Mouse (Mus musculus) ZHBTc4 (cell line): ENCODE results near the gene Tmtc1.
A peak's percentile ranks its signal among the peaks of the same experiment; 100 is the strongest.

Experiments
- DNase-seq: peaks from one replicate; pipeline ENCODE4 v3.0.0-alpha.2; 2011; ENCODE audit warnings: low read depth, low spot score

The Tmtc1 gene

DNA sequence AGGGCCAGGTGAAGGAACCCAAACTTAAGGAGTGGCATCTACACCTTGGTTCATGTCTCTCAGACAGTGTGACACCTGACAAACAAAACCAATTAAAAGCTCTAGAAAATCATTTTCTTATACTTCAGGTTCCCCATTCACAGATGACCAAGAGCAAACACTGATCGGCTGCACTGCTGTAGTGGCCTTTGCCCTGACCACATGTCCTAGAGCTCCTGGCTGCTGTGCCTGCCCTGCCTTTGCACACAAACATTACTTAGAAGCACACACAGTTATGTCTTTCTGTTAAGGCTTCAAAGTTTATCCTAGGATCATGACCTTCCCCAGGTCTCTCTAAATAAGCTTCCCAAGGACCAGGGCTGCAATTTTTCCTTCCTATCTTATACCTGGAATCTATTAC lies 199.4 kb downstream of the Tmtc1 start:
- no peak for DNase-seq

DNA sequence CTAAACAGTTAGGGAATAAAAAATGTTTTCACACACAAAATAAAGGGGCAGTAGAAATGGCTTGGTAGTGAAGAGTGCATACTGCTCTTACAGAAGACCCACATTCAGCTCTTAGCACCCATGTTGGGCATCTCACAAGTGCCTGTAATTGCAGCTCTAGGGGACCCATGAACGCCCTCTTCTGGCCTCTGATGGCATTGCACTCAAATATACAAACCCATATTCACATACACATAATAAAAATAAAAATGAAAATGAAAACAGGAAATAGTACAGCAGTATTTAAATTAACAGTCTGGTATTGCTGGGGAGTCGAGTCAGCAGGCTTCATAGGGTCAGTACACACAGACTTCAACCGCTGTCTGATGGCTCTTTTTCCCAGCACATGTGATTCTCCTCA lies 201.9 kb downstream of the Tmtc1 start:
- peak; percentile 30 for DNase-seq

DNA sequence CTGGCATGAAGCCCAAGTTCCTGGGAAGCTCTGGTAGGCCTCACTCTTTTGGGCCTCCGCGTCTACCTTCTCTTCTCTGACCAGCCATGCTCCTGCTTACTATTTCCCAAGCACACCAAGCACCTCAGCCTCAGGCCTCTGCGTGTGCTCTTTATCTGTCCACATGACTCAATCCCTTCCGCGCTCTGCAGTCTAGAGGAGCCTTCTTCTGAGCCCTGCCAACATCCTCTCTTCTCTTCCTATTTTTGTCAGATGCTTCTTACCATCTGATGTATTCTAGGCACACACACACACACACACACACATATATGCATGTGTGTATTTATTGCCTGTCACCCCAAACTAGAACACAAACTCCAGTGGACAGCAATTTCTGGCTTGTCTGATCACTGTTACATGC lies 202.5 kb downstream of the Tmtc1 start:
- DNase-seq: no peak

DNA sequence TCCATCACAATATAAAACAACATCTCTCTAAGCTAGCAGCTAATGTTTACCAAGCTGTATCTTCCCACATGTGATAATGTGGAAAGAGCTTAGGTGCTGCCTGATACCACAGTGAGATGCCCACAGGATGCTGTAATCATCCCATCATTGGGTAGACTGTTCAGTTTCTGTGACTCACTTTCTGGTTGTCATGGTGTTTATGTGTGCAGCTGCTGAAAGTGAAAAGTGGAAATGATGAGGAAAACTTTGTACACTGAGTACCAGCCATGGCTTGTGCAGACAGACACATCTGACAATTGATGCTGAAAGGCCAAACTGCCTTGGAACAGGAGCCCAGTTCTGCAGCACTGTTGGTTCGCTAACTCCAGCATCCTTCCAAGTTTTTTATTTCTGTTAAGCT lies 204.9 kb downstream of the Tmtc1 start:
- DNase-seq: no peak

DNA sequence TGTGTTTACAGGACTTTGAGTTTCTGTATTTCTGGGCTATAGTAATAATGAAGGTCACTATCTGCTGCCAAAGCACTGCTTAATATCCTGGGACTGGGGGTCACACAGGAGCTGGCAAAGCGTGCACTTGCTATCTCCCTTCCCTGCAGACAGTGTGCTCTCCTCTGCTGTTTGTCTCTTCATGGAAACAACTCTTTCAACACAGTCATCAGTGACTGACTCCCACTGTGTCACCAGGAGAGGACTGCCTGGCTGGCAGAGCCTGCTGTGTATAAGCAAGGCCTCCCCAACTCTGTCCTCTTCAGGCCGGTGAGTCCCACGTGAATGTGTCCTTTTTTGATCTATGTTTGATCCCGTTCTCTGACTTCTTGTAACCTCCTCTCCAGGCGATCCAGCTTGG lies 206.7 kb downstream of the Tmtc1 start:
- DNase-seq: no peak

DNA sequence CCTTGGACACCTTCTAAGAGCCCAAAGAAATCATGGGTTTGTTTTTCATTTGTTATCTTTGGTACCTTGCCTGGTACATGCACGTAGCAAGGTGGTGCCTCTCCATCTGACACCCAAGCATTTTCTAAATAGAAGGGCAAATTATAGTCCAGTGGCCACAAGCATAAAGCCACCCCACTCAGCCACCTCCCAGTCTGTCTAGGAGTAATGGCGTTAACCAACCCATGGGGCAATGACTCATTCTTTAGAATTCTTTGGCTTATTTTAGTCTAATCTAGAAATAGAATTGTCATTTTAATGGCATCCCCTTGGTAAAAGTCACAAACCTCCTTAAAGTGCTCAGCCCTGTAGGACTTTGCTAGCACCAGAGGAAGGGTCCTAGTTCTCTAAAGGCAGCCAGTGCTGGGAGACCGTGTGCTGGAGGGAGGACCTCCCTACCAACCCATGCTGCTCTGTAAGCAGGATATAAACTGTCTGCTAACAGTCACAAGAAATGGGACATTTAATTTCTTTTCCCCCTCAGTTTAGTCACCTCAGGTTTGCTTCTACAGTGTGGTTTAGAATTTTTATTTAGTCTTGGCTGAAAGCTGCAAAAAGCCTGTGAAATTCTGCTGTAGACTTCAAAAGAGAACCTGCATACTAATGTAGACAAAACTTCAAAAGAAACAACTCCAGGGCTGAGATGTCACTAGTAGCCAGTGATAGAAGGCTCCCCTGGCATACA lies 209.9 kb downstream of the Tmtc1 start:
- no peak for DNase-seq

DNA sequence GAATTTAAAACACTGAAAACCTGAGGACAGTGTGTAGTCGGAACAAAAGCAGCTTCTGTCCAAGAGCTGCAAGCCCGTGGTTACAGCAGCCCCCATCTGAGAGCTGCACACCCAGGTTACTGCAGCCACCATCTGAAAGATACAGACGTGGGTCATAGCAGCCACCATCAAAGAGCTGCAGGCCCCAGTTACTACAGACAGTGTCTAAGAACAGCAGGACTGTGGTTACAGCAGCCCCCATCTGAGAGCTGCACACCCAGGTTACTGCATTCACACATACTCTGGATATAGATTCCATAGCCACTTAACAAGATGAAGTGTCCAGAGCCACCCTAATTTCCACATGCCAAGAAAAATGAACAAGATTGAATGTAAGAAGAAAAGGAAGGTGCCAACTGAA lies 216.6 kb downstream of the Tmtc1 start:
- DNase-seq: no peak

DNA sequence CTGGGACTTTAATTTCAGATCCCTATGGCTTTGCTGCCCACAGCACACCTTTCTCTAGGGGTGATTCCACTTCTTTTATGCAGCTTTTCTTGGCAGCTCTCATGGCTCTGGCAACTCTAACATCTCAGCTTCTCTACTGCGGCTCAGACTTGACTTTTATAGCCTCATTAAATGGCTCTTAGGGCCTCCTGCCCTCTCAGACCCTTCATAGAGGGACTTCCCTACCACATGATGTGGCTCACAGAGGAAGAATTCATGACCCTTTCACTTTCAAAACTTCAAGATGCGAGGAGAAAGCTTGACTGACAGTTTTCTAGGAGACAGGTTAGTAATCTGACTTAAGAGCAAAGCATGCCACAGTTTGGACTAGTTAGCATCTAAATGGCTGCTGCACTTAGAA lies 221.5 kb downstream of the Tmtc1 start:
- DNase-seq: no peak

DNA sequence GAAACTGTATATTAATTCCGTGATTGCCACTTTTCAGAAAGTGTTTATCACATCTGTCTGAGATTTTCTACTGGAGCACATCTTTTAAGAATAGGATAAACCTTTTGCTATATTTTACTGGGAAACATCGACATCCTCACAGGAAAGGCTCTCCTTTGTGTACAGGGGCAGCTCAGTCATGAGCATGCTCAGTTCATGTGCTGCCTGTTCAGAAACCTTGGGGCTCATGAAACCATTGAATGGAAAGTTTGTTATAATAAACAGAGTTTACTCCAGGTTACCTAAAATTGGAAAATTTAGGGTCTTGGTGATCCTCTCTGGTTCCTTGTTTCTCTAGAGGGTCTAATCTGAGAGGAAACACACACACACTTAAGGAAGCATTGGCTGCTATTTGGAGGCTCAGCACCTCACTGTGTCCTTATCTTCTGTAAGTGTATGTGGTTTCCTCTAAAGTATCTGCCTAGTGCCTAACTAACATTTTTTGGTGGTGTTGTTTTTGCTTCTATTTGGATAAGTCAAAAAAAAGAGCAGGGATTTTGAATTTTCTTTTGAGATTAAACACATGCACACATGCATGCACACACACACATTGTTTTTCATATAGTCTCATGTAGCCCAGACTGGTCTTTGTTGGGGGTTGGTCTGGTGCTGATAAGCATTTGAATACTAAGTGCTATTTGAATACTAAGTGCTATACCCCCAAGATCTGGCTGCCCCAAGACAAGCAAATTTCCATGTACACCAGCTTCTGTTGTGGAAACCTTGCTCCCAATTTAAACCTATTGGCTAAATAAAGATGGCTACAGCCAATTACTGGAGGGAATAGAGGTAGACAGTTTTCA lies 225.7 kb downstream of the Tmtc1 start:
- DNase-seq: no peak

DNA sequence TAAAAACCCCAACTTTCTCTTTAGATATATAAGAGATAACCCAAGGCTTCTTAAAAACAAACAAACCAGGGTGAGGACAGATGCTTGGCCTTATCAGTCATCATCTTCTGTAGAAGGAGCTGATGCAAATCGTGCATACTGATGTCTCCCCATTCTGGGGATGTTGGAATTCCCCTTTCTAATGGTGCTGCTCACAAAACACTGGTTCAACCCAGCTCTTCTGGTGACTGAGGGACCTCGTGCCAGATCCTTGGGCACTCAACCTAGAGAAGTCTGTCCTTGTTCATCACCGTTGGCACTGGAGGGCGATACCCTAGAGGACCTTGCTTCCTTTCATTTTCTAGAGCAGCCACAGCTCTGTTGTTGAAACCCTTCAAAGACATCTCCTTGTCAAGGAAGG lies 227.4 kb downstream of the Tmtc1 start:
- no peak for DNase-seq

DNA sequence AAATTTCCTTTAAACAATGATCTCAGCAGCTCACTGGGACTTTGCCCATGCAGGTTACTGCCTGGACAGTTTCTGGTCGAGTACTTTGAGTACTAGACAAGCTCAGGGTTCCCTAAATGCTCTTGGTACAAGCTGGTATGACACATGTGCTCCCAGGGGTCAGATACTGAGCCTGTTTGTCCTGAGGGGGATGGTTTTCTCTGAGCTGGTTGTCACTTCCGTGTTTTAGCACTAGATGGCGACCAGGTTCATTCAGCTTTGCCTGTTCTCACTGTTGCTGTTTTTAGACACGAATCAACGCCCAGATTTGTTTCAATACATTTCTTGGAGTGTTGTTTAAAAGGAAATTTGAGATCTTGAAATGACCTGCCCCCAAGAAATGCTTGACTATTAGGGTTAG lies 229.4 kb downstream of the Tmtc1 start:
- DNase-seq: peak; percentile 83

DNA sequence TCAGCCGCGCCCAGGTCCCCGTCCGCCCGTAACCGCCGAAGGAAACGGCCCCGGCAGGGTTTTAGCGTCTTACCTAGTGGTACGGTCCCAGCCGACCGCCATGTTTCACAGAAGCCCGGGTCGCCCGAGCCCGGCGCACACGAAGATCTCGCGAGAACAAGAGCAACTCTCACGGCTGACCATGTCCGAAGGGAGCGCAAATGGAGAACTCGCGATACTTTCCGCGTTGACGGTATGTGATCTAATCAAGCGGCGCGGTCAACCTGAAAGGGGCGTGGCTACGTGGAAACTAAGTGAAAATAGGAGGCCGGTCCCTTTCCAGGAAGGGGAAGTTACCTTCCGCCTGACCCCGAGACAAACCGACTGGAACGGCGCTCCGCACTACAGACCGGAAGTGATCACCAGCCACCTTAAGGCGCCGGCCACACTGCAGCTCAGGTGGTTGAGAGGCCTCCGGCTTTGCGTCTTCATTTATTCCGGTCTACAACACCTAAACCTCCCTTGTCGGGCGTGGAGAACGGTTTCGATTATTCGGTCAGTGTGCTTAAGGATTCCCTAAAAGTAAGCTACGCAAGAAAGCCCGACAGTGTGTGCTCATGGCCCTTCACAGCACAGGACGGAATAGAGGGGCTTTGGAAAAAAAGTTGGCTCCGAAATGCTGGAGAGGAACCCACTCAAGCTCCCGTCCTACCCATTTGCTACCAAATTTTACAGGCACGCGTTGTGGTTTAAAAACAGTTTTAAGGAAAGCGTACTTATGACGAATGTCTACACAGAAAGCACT lies 232.1 kb downstream of the Tmtc1 start, which contains the start of gene Ergic2:
Ergic2 (minus strand) TSS at position 478 of the 784 bp plus-strand sequence.
- DNase-seq: peak; percentile 100

DNA sequence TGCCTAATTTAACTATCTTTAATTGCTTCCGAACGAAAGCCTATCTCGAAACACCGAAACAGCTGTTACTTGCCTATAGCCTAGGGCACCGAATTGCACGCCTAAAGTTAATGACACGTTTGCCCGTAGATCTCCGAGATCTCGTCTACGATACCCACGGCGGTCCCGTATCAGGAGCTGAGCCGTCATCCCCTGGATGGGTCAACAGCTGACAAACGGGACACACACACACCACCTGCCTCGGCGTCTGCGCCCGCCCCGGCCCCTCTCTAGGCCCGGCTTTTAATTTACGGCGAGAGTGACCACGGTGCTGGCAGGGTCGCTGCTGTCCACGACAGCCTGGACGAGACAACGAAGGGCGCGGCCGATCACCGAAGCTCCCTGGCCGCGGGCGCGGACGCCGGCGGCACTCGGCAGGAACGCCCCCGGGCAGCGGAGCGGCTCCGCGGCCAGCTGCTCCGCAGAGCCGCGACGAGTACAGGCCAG lies 232.8 kb downstream of the Tmtc1 start:
- peak; percentile 78 for DNase-seq

DNA sequence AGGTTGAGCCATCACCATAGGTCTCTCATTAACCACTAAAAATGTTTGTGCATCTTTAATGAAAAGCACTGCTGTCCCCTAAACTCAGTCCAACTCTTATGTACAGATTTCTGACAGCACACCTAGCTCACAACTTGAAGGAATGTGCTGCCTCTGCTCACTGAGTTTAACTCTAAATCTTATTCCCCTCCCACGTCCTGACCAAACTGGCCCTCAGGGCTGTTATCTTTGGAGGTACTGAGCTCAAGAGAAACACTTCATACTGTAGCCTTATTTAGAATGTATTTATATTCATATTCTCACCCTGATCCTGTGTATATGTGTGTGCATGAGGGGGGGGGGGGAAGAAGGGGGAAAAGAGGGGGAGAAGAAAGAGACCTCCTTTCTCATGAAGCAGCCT lies 236.7 kb downstream of the Tmtc1 start:
- DNase-seq: no peak

DNA sequence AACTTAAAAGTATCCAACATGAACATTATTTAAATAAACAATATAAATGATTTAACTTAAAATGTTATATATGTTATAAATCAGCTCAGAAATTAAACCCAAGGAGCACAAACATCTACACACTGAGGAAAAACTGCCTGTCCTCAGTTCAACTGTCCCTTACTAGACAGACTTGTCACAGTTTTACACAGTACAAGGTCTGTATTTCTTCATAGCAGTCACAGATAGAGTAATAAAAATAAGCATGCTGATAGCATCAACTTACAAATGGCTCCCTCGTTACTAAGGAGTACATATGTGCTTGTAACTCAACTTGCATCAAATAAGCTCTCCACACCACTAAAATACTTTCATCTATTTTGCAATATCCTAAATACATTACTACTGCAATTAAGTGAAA lies 239.1 kb downstream of the Tmtc1 start:
- no peak for DNase-seq

DNA sequence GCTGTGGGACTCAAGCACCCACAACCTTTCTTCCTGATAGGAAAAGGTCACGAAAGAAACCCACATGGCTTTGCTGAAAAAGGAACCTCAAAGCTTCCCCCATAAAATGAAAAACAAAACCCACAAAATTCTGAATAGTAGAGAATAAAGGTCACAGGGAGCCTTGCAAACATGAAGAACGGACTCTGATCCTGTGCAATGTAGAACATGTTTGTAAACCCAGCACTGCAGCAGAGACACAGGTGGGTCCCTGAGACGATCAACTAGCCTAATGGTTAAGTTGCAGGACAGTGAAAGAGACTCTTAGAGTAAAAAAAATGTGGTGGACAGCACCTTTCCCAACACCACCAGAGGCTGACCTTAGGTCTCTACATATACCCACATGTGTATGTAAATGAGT lies 244.5 kb downstream of the Tmtc1 start:
- DNase-seq: no peak

DNA sequence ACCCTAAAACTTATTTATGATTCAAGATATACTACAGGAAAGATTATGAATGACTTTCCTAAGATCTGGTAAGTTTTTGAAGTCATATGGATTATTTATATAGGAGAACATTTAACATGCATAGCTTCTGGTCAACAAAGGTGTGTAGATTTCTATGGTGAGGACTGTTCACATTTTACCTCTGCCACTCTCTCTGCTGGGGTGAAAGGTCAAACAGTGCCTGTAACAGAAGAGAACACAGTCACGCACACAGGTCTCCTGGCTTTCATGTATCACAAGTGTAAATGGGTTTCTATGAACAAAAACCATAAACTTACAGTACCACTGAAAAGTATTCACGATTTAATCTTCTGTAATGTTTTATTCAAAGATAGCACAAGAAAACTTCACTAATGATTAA lies 245.0 kb downstream of the Tmtc1 start:
- no peak for DNase-seq

DNA sequence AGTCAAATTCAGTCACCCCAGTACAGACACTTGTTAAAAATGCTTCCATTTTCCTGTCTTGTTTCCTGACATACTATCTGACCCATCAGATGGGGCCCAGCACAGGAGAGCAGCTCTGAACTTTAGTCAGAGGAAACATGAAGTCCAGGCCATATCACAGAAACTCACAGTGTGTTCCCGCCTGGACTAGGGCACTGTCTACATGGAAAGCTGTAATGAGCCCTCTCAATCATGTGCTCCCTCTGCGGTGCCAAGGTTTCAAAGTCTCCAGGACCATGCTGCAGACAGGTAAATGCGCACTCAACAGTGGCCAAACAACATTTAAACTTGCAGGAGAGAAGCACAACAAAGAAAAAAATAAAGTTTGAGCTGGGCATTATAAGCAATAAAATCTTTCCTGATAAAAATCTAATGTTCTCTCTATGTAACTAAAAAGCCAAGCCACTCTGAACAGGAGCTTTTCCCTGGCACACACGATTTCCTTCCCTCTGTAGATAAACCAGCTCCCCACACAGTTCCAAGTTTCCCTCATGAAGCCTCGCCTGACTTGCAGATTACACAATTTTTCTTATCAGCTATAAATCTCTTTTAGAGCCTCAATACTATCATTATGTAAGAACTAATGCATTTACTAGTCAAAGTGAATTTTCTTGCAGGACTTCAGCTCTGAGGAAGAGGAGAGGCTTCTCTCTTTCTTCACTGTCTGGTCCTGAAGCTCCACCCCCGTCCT lies 250.1 kb downstream of the Tmtc1 start:
- no peak for DNase-seq

DNA sequence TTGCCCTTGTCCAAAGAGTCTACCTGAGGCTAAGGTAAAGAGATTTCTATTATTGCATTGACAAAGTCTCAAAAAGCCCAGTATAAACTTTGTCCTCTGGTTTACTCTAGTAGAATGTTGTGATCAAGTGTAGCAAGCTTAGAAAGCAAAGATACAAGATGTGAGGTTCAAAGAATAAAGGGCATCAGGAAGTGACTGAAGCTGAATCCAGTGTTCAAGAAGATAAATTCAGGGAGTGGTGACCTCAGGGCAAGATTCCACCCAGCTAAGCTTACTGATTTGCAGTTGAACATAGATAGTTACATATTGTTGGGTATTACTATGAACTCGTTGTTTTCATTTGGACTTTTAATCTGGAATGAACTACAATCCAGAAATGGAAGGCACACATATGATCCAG lies 258.5 kb downstream of the Tmtc1 start:
- no peak for DNase-seq
